Mouse (Mus musculus): ENCODE data around the gene Tor1a.

Gene Tor1a

GRCm38 (mm10) chr2:30967352-30968327, at the start of gene Tor1a:
Tor1a (minus strand) TSS chr2:30967933.
- peak; percentile 91 for DNase-seq

GRCm38 (mm10) chr2:31013371-31014120, 45.8 kb upstream of the Tor1a start:
- no peak for DNase-seq

- DNase-seq = no peak
Measured at GRCm38 (mm10) chr2:31007208-31007607, 39.5 kb upstream of the Tor1a start.

GRCm38 (mm10) chr2:31006434-31006833, 38.7 kb upstream of the Tor1a start:
- DNase-seq = no peak

- DNase-seq = no peak
Measured at GRCm38 (mm10) chr2:31005453-31005852, 37.7 kb upstream of the Tor1a start.

- DNase-seq = peak; percentile 70
Measured at GRCm38 (mm10) chr2:31002857-31003256, 35.1 kb upstream of the Tor1a start.

- no peak for DNase-seq
Measured at GRCm38 (mm10) chr2:30998443-30999260, 30.9 kb upstream of the Tor1a start.

- DNase-seq = peak; percentile 50
Measured at GRCm38 (mm10) chr2:30995432-30995996, 27.8 kb upstream of the Tor1a start.

GRCm38 (mm10) chr2:30994853-30995252, 27.1 kb upstream of the Tor1a start:
- no peak for DNase-seq

- no peak for DNase-seq
Measured at GRCm38 (mm10) chr2:30990221-30990620, 22.5 kb upstream of the Tor1a start.

- peak; percentile 63 for DNase-seq
Measured at GRCm38 (mm10) chr2:30985111-30986020, 17.6 kb upstream of the Tor1a start.

- peak; percentile 71 for DNase-seq
Measured at GRCm38 (mm10) chr2:30983024-30983423, 15.3 kb upstream of the Tor1a start.

- DNase-seq = peak; percentile 100
Measured at GRCm38 (mm10) chr2:30981790-30982513, 14.2 kb upstream of the Tor1a start, which contains the start of the genes BC005624 and Usp20. BC005624 (minus strand) TSS chr2:30982201. Usp20 (plus strand) TSS chr2:30982279.

- no peak for DNase-seq
Measured at GRCm38 (mm10) chr2:30966826-30967225, 907 bp downstream of the Tor1a start.

GRCm38 (mm10) chr2:30965627-30966026, 2.1 kb downstream of the Tor1a start:
- no peak for DNase-seq

GRCm38 (mm10) chr2:30962570-30963254, 5.0 kb downstream of the Tor1a start:
- no peak for DNase-seq

GRCm38 (mm10) chr2:30959856-30960255, 7.9 kb downstream of the Tor1a start:
- DNase-seq = no peak

- DNase-seq = no peak
Measured at GRCm38 (mm10) chr2:30958726-30959125, 9.0 kb downstream of the Tor1a start.

- no peak for DNase-seq
Measured at GRCm38 (mm10) chr2:30957511-30957910, 10.2 kb downstream of the Tor1a start.

- DNase-seq = no peak
Measured at GRCm38 (mm10) chr2:30954797-30955196, 12.9 kb downstream of the Tor1a start.

Measured in cerebellum, adult 9-11 months (tissue).